Mouse (Mus musculus) fat pad, adult 2 months (tissue): ENCODE data around the gene Dctn3.

Source experiments
- DNase-seq: peaks from one replicate; pipeline ENCODE4 v3.0.0-alpha.2; 2011; ENCODE audit warnings: low read depth, low spot score; ENCODE audit errors: extremely low read depth

Dctn3 gene

GRCm38 (mm10) chr4:41676248-41677005 lies 46.5 kb downstream of the Dctn3 start:
- DNase-seq: no peak

- no peak for DNase-seq
Measured at GRCm38 (mm10) chr4:41673186-41673585, 49.8 kb downstream of the Dctn3 start.

DNA sequence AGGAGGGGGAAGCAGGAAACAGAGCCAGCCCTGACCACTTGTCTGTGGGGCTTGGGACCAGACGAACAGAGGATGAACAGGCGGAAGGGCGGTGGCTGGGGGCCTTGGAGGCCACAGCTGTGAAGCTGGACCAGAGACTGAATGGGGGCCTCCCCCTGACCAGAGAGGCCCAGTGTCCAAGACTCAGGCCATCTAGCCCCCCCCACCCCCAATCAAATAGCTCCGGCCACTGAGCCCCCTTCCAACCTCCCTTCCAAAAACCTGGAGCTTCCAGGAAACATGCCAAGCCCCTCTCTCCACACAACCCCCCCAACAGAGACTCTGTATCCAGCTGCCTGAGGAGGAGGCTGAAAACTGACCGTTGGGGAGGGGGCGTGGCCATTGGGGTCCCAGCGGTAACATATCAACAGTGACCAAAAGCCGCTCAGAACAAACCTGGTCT lies 50.4 kb downstream of the Dctn3 start:
- no peak for DNase-seq

DNA sequence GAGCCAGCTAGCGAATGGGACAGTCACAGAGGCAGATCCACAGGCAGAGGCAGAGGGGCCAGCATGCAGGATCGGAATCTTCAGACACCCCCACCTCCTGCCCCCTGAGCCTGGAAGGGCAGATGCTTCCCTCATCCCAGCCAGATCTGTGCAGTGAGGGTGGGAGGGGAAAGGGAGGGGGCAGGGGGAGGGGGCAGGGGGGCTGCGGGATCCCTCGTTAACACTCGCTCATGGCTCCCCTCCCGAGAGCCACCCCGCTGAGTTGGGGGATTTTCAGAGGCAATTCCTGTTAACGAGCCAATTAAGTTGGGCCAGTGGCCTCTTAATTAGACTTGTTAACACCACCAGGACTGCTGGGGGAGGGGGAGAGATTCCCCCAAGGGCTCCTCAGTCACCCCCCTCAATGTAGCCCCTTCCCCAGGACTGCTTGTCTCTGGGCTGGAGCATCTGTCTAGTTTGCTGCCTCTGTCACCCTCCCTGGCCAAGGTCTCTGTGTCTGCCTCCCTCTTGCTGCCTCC lies 50.9 kb downstream of the Dctn3 start:
- no peak for DNase-seq

DNA sequence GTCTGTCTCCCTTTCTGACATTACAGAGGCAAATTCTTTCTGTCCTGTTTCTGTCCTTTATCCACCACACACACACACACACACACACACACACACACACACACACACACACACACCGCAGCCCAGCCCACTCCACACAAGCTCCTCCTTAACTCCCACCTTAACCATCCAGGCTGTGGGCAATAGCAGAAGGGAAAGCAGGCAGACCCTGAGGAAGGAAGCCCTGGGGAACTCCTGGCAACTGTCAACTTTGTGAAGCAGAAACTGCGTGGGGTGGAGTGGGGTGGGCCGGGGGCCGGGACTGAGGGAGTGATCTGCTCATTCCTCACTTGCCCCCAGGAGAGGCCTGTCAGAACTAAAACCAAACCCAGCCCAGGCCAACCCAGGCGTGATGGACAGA lies 51.5 kb downstream of the Dctn3 start:
- DNase-seq: no peak

- no peak for DNase-seq
Measured at GRCm38 (mm10) chr4:41670836-41671235, 52.1 kb downstream of the Dctn3 start.

DNA sequence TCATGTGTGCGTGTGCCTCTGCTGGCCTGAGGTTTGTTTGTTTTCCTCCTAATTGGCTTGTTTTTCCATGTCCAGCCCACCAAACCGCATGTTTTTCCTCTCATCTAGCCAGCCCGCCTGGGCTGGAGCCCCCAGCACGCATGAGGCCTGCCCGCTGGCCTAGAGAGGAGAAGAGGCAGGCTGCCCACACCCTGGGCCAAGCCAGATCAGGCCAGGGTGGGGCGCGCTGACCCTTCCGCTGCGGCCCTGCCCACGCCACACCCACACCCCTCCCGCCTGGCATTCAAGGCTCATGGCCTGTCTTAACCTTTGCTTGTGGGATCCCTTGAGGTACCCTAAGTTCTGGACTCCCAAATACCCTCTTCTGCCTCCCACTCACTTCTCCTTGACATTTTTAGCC lies 56.3 kb downstream of the Dctn3 start:
- no peak for DNase-seq

- no peak for DNase-seq
Measured at GRCm38 (mm10) chr4:41665009-41665675, 57.8 kb downstream of the Dctn3 start.
